Mouse (Mus musculus) natural killer cell, adult 2 months (primary cell): ENCODE measurements at regions not wholly inside any gene's neighbourhood (a gene's known extent, or its start where the extent isn't known, plus 50 kb on each side); places are given as distances from the start of the nearest gene placed in this dataset.

Experiments used
- DNase-seq, 2 experiments: peaks; one replicate each; pipeline ENCODE4 v3.0.0; 2022; ENCODE audit warnings: low spot score in 2 of 2

DNA sequence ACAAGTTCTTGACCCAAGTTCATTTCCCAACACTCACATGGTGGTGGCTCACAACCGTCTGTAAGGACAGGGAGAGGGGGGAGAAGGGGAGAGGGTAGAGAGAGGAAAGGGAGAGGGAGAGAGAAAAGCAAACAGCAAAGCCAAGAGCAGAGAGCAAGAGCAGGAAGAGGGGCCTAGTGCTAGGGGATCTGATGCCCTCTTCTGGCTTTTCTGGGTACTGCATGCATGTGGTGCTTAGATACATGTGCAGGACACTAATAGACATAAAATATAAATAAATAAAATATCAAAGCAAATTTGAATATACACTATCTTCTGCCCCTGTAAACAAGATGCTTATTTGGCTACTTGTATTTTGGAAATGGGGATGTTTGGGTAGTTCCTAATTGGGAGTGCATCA is 91.2 kb downstream of the Rnf138rt1 start:
- DNase-seq: peak in 1 of 2 experiments; percentile 30
